Mouse (Mus musculus): ENCODE measurements around the gene Grk5.
"Not testable (repeated sequence)": the region's sequence is repeated elsewhere in the genome, so short reads cannot be mapped to it uniquely, and the experiment has no call there.

Gene Grk5

GRCm38 (mm10) chr19:60889714-60890315, at the start of gene Grk5:
TSS of gene Grk5 (plus strand) at chr19:60889749.
- peak; percentile 91 for DNase-seq (ENCODE audit: low read depth)

GRCm38 (mm10) chr19:60843324-60843723, 46.2 kb upstream of the Grk5 start:
- no peak for DNase-seq (ENCODE audit: low read depth)

- DNase-seq (ENCODE audit: low read depth), result no peak
These were observed 43.8 kb upstream of the Grk5 start for GRCm38 (mm10) chr19:60845731-60846130.

GRCm38 (mm10) chr19:60860868-60861700, 28.5 kb upstream of the Grk5 start, which contains the start of gene Sfxn4:
TSS of gene Sfxn4 (minus strand) at chr19:60861479.
- DNase-seq (ENCODE audit: low read depth), result peak; percentile 96

- not testable (repeated sequence) for DNase-seq (ENCODE audit: low read depth)
These were observed 23.4 kb upstream of the Grk5 start for GRCm38 (mm10) chr19:60866169-60866568.

- DNase-seq (ENCODE audit: low read depth), result peak; percentile 26
These were observed 19.1 kb upstream of the Grk5 start for GRCm38 (mm10) chr19:60870489-60870888.

GRCm38 (mm10) chr19:60871366-60871765, 18.2 kb upstream of the Grk5 start:
- DNase-seq (ENCODE audit: low read depth), result no peak

- peak; percentile 59 for DNase-seq (ENCODE audit: low read depth)
These were observed 17.3 kb upstream of the Grk5 start for GRCm38 (mm10) chr19:60872272-60872671.

- DNase-seq (ENCODE audit: low read depth), result peak; percentile 45
These were observed 16.0 kb upstream of the Grk5 start for GRCm38 (mm10) chr19:60873501-60873900.

GRCm38 (mm10) chr19:60874064-60874694, 15.4 kb upstream of the Grk5 start, which contains the start of gene Prdx3:
TSS of gene Prdx3 (minus strand) at chr19:60874556.
- peak; percentile 96 for DNase-seq (ENCODE audit: low read depth)

- peak; percentile 45 for DNase-seq (ENCODE audit: low read depth)
These were observed 6.4 kb upstream of the Grk5 start for GRCm38 (mm10) chr19:60883129-60883528.

- no peak for DNase-seq (ENCODE audit: low read depth)
These were observed 1.9 kb upstream of the Grk5 start for GRCm38 (mm10) chr19:60887637-60888036.

- DNase-seq (ENCODE audit: low read depth), result peak; percentile 85
These were observed 342 bp upstream of the Grk5 start for GRCm38 (mm10) chr19:60889101-60889713.

GRCm38 (mm10) chr19:60890391-60891122, 1.0 kb downstream of the Grk5 start:
- DNase-seq (ENCODE audit: low read depth), result no peak

- no peak for DNase-seq (ENCODE audit: low read depth)
These were observed 1.5 kb downstream of the Grk5 start for GRCm38 (mm10) chr19:60891123-60891470.

- DNase-seq (ENCODE audit: low read depth), result peak; percentile 75
These were observed 2.5 kb downstream of the Grk5 start for GRCm38 (mm10) chr19:60891934-60892547.

- no peak for DNase-seq (ENCODE audit: low read depth)
These were observed 5.8 kb downstream of the Grk5 start for GRCm38 (mm10) chr19:60895251-60895880.

- no peak for DNase-seq (ENCODE audit: low read depth)
These were observed 13.6 kb downstream of the Grk5 start for GRCm38 (mm10) chr19:60903139-60903538.

- no peak for DNase-seq (ENCODE audit: low read depth)
These were observed 14.4 kb downstream of the Grk5 start for GRCm38 (mm10) chr19:60903971-60904370.

- DNase-seq (ENCODE audit: low read depth), result no peak
These were observed 15.9 kb downstream of the Grk5 start for GRCm38 (mm10) chr19:60905477-60905876.

- DNase-seq (ENCODE audit: low read depth), result no peak
These were observed 20.8 kb downstream of the Grk5 start for GRCm38 (mm10) chr19:60910304-60910703.
